Mouse (Mus musculus) forebrain, embryonic 15.5 days (tissue): ENCODE measurements around the gene Pmepa1. TPM values are rescaled to one million over a fixed set of nuclear protein-coding genes. Genes with fewer than 3 reads are reported as not detected.

Source experiments
- ATAC-seq: fragments of 200-750 bp; cut with Nextera tagmentation; replicated peaks from 2 replicates; pipeline ENCODE4 v1.8.0; 2017; ENCODE audit warnings: mild to moderate bottlenecking, moderate TSS enrichment, moderate library complexity
- H3K27ac ChIP-seq: fragments of 300-500 bp; sonication (generic); replicated peaks from 2 replicates; pipeline ENCODE4 v1.5.1; 2015; ENCODE audit warnings: mild to moderate bottlenecking, inconsistent platforms
- H3K27me3 ChIP-seq: fragments of 300-500 bp; sonication (generic); 2 replicates; pipeline ENCODE4 v1.6.1; 2015; ENCODE audit warnings: inconsistent platforms
- H3K36me3 ChIP-seq: fragments of 300-500 bp; sonication (generic); 2 replicates; pipeline ENCODE4 v1.6.1; 2015; ENCODE audit warnings: mild to moderate bottlenecking, inconsistent platforms
- H3K4me1 ChIP-seq: fragments of 300-500 bp; sonication (generic); 2 replicates; pipeline ENCODE4 v1.6.1; 2015; ENCODE audit warnings: inconsistent platforms
- H3K4me2 ChIP-seq: fragments of 300-500 bp; sonication (generic); replicated peaks from 2 replicates; pipeline ENCODE4 v1.6.1; 2015; ENCODE audit warnings: mild to moderate bottlenecking, inconsistent platforms
- H3K4me3 ChIP-seq: fragments of 300-500 bp; sonication (generic); 2 replicates; pipeline ENCODE4 v1.5.1; 2015; ENCODE audit warnings: mild to moderate bottlenecking, inconsistent platforms
- H3K9ac ChIP-seq: fragments of 300-500 bp; sonication (generic); replicated peaks from 2 replicates; pipeline ENCODE4 v1.6.1; 2015; ENCODE audit warnings: mild to moderate bottlenecking, inconsistent platforms
- H3K9me3 ChIP-seq: fragments of 300-500 bp; sonication (generic); 2 replicates; pipeline ENCODE4 v1.6.1; 2016; ENCODE audit warnings: inconsistent platforms
- WGBS: fragments of 180-500 bp; shearing (Covaris S2); methylation state at CpG from one replicate; pipeline ENCODE4 v1.1.7; 2015; ENCODE audit warnings: mixed read lengths; 5-methylcytosine and 5-hydroxymethylcytosine counted together
- polyA plus RNA-seq: library from polyadenylated mRNA; unstranded; fragments of >200 nt; fragmentation: Nextera tagmentation; extraction: Ambion mirVana; gene quantifications from 2 replicates; pipeline ENCODE4 v1.2.1, GENCODE M21; 2015

The Pmepa1 gene
- polyA plus RNA-seq = 6.8 and 7.5 TPM in 2 replicates

DNA sequence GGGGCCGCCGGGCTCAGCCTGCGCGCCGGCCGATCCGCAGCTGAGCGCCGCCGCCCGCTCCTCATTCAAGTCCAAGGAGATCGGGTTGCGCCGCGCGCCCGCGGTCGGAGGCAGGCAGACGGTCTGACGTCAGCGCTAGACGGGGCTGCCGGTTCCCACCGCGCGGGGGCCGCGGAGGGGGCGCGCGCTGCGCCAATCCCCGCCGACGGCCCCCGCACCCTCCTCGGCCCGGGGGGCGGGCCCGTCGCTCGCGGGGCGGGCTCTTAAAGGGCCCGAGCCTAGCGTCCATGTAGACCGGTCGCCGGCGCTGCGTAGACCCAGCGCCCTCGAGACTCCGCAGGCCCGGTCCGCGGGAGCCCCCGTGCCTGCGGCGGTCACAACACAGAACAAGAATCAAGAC lies at the start of gene Pmepa1:
TSS of gene Pmepa1 (minus strand) at position 125 of the 400 bp plus-strand sequence.
- ATAC-seq = peak; percentile 95
- Histone ChIP-seq H3K27ac (peak within 1 kb of the TSS; percentile 89), H3K9me3 (no peaks in the 10 kb centered on the region), H3K4me1 (peaks cover 48% of the 10 kb centered on the region), H3K4me3 (peak within 1 kb of the TSS; percentile 100), H3K36me3 (no peaks in the 10 kb centered on the region), H3K27me3 (no peaks in the 10 kb centered on the region), H3K9ac (peak within 1 kb of the TSS; percentile 99), H3K4me2 (peak within 1 kb of the TSS; percentile 74)
- under 1% methylated on average over 31 of the region's 61 CpGs for WGBS

DNA sequence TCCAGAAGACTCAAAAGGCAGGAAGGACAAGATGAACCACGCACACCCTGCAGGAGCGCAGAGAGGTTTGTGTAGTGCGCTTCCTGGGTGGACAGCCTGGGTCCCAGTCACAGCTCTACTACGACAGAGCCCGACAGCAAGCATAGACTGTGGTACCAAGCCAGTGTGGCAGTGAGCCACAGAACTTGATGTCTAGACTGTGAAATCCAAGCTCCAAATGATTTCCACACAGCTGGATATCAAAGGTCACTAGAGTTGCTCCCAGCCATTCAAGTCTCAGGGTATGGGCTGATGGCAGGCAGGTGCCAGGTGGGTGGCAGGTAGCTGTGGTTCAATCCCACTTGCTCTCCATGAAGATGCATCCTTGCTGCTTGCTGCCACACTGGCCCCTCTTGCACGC lies 45.4 kb upstream of the Pmepa1 start:
- no peak for ATAC-seq

DNA sequence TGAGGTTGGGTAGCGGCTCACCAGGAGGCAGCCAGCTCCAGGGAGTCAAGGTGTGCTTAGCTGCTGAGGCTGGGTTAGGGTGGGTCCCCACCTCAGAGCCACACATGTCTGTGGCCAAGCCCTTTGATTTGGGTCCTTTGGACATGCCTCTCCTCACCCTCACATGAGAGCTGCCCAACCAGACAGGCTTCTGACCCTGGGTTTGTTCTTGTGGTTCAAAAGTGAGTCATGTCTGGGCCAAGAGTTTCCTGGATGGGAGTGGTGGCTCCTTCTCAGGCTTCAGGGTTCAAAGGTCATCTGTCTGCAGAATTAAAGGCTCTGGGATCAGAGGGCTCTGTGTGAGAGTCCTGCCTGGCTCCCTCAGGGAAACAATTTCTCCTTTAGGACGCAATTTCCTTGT lies 44.9 kb upstream of the Pmepa1 start:
- H3K27ac ChIP-seq = no peak overlapping the region
- H3K4me2 ChIP-seq = no peak overlapping the region
- H3K4me1 ChIP-seq = no peaks in the 10 kb centered on the region
- H3K36me3 ChIP-seq = no peaks in the 10 kb centered on the region
- H3K9ac ChIP-seq = no peak overlapping the region
- ATAC-seq = no peak
- H3K27me3 ChIP-seq = no peaks in the 10 kb centered on the region
- H3K4me3 ChIP-seq = no peak overlapping the region
- H3K9me3 ChIP-seq = no peaks in the 10 kb centered on the region
- 90% methylated on average over 2 of the region's 2 CpGs for WGBS

More for the DNA sequence above, 45.4 kb upstream of the Pmepa1 start:
- no peak overlapping the region for H3K4me3 ChIP-seq
- H3K9ac ChIP-seq = no peak overlapping the region
- H3K4me2 ChIP-seq = no peak overlapping the region
- H3K4me1 ChIP-seq = no peaks in the 10 kb centered on the region
- no peaks in the 10 kb centered on the region for H3K9me3 ChIP-seq
- no peak overlapping the region for H3K27ac ChIP-seq
- no peaks in the 10 kb centered on the region for H3K36me3 ChIP-seq
- no peaks in the 10 kb centered on the region for H3K27me3 ChIP-seq
- WGBS = 88% methylated on average over 6 of the region's 6 CpGs

DNA sequence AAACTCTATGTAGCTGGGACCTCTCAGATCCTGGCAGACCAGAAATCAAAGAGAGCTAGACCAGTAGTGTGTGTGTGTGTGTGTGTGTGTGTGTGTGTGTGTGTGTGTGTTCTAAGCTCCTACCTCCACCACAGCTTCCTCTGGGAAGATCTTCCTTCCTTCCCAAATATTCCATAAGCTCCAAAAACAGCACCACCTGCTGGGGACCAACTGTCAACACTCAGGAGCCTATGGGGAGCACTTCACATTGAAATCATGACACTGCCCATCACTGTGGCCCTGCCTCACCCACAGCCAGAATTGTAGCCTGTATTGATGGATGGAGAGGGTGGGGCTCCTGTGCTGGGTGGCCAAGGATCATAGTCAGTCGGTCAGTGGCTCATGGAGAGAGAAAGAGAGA lies 38.0 kb upstream of the Pmepa1 start:
- H3K4me1 ChIP-seq = no peaks in the 10 kb centered on the region
- no peak for ATAC-seq
- 100% methylated on average over 1 of the region's 1 CpGs for WGBS
- H3K4me2 ChIP-seq = no peak overlapping the region
- no peaks in the 10 kb centered on the region for H3K27me3 ChIP-seq
- H3K4me3 ChIP-seq = no peak overlapping the region
- no peaks in the 10 kb centered on the region for H3K36me3 ChIP-seq
- H3K9ac ChIP-seq = no peak overlapping the region
- no peak overlapping the region for H3K27ac ChIP-seq
- no peaks in the 10 kb centered on the region for H3K9me3 ChIP-seq

DNA sequence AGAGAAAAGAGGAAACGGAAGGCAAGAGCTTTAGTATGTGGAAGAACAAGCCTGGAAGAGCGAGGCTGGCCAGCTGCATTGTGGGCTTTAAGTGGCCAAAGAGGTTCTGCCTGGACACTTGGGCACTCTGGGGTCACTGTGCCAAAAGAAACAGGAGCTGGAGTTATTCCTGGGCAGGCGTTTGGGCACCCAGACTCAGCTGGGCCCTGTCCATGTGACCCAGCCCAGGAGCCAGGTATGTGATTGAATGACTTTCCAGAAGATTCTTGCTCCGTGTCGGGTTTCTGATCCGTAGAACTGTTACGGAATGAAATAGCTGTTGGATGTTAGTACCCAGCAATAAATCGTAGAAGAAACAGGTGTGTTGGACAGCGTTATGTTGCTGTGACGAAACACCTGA lies 32.2 kb upstream of the Pmepa1 start:
- H3K27ac ChIP-seq = no peak overlapping the region
- no peaks in the 10 kb centered on the region for H3K36me3 ChIP-seq
- H3K9ac ChIP-seq = no peak overlapping the region

DNA sequence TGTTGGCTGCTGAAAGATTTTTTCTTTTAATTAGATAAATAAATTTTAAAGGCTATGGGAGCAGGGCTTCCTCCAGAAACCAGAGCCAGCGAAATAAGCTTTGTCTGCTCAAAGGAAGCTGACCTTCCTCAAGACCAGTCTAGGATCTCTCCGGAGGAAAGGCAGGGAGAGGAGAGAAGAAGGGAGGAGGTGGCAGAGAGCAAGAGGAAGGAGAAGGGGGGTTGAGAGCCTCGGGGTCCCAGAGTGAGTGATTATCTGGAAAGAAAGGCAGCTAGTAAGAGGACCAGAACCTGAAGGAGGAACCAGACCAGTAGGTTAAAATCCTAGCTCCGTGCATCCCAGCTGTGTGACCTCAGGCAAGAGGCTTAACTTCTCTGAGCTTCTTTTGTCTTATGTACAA lies 31.7 kb upstream of the Pmepa1 start:
- Histone ChIP-seq H3K27ac (peak overlapping the region; percentile 84; the same call in 1 of the 2 replicates), H3K27me3 (no peaks in the 10 kb centered on the region), H3K36me3 (no peaks in the 10 kb centered on the region), H3K4me1 (peaks cover 18% of the 10 kb centered on the region), H3K4me2 (peak overlapping the region; percentile 38), H3K4me3 (no peak overlapping the region), H3K9ac (no peak overlapping the region), H3K9me3 (no peaks in the 10 kb centered on the region)
- 11% methylated on average over 4 of the region's 4 CpGs for WGBS
- peak; percentile 9; the same call in 1 of the 2 replicates for ATAC-seq

More for the DNA sequence above, 32.2 kb upstream of the Pmepa1 start:
- ATAC-seq = no peak
- Histone ChIP-seq H3K4me2 (no peak overlapping the region), H3K4me3 (no peak overlapping the region), H3K27me3 (no peaks in the 10 kb centered on the region), H3K4me1 (peaks cover 18% of the 10 kb centered on the region), H3K9me3 (no peaks in the 10 kb centered on the region)
- 94% methylated on average over 10 of the region's 10 CpGs for WGBS

DNA sequence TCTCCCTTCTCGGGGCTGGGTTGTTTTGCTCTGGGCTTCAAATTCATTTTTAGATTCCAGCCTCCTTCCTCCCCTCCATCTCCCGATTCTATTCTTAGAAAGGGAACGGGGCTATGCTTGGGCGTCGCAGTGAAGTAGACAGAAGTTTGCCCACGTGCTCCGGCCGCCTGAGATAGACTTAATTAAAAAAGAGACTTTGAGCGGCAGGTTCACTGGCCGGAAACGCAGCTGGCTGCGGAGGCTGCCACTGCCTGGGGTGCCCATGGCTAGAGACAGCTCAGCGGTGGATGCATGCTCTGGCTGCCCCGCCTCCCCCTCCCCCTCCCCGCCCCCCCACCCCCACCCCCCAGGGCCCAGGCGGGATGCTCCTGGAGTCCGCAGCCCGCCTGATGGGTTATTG lies 31.2 kb upstream of the Pmepa1 start:
- Histone ChIP-seq H3K4me2 (peak overlapping the region; percentile 38), H3K4me3 (peak overlapping the region; percentile 16; the same call in 1 of the 2 replicates), H3K9ac (no peak overlapping the region), H3K36me3 (no peaks in the 10 kb centered on the region), H3K27me3 (no peaks in the 10 kb centered on the region), H3K4me1 (peaks cover 18% of the 10 kb centered on the region), H3K27ac (peak overlapping the region; percentile 84), H3K9me3 (no peaks in the 10 kb centered on the region)
- peak; percentile 81 for ATAC-seq
- 0% methylated on average over 16 of the region's 18 CpGs for whole genome bisulfite sequencing

DNA sequence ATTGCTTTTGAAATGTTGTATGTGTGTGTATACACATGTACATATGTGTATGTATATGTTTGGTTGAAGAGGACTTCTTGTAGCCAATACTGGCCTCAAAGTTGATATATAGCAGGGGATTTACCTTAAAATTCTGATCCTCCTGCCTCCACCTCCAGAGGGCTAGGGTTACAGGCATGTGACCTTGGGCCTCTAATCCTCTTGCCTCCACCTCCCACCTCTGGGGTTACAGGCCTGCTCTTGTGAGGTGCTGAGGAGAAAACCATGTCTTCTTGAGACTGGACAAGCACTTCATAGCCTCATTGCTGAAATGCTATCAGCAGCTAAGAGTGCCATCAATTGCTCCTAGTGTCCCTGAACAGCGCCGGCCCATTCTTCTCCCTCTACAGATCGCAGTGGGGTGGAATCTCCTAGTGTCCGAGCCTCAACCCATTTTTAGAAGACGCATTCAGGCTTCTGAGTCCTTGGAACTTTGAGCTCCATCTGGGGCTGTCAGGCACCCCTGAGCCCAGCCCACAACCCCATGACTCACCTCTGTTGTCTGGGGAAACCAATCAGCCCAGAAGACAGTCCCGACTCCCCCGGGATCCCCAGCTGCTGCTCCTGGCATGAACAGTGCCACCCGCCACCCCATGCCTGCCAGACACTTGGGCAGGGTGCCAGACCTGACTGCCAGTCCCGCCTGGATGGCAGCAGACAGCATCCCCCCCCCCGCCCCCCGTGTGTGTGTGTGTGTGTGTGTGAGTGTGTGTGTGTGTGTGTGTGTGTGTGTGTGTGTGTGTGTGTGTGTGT lies 30.6 kb upstream of the Pmepa1 start:
- Histone ChIP-seq H3K4me2 (peak overlapping the region; percentile 38), H3K27ac (peak overlapping the region; percentile 84), H3K4me1 (peaks cover 18% of the 10 kb centered on the region), H3K36me3 (no peaks in the 10 kb centered on the region), H3K9ac (no peak overlapping the region), H3K4me3 (peak overlapping the region; percentile 4; the same call in 1 of the 2 replicates), H3K9me3 (no peaks in the 10 kb centered on the region), H3K27me3 (no peaks in the 10 kb centered on the region)
- 16% methylated on average over 11 of the region's 11 CpGs for whole genome bisulfite sequencing
- peak; percentile 96 for ATAC-seq

DNA sequence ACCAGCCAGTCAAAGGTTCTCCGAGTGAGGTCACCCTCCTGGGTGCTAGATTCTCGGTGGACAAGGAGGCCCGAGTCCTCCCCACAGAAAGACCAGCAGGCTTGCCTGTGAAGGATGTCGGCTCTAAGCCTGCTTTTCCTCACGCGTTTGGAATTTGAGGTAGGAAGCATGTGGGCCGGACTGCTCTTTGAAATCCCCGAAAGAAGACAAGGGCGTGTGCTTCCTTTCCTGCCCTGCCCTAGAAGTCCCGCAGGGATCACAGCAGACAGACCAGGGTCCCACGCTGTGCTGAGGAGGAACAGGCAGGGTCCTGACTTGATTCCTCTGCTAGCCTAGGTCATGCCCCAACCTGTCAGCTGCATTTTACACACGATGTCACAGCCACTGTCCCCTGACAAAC lies 28.7 kb upstream of the Pmepa1 start:
- ATAC-seq = no peak
- WGBS = 57% methylated on average over 12 of the region's 12 CpGs
- H3K9me3 ChIP-seq = no peaks in the 10 kb centered on the region

DNA sequence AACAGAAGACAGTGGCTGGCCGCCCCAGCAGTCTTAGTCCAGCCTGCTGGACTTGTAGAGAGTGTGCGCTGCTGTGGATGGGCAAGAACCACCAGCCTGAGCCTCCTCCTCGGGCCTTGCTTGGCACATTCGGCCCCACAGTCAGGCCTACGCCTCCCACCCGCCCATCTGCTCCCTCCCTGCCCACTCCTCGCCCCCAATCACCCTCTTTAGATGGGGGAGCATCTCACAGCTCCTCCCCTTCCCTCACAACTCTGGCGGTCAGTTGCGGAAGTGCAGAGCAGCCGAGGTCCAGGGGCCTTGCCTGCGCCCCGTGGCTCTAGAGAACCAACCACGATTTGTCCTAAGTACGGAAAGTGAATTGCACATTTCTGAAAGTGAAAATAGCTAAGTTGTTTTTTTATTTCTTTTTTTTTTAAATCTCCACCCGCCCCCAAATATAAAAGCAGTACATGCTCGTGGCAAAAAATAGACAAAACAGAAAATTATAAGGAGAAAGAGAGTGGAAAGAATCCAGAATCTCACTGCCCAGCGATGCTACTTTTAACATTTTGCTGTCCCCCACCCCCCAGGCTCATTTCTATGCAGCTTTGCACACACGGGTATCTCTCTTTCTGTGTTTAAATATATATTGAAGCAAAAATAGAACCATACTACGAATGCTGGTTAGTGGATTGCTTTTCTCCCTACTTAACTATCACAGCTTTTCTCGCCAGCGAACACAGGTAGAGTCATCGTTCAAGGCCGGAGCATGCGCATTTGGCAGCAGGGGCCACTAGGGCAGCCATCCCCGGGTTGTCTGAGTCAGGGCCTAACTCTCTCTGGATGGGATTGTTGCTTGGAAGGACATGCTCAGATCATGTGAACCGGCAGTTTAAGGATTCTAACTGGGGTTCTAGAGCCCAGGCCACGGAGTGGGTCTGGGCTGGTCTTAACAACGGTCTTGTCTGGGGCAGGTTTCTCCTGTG lies 24.6 kb upstream of the Pmepa1 start:
- no peak overlapping the region for H3K4me2 ChIP-seq

More for the DNA sequence above, 28.7 kb upstream of the Pmepa1 start:
- no peaks in the 10 kb centered on the region for H3K27me3 ChIP-seq
- H3K4me2 ChIP-seq = no peak overlapping the region
- no peak overlapping the region for H3K9ac ChIP-seq
- peaks cover 18% of the 10 kb centered on the region for H3K4me1 ChIP-seq
- no peak overlapping the region for H3K4me3 ChIP-seq
- H3K27ac ChIP-seq = no peak overlapping the region
- H3K36me3 ChIP-seq = no peaks in the 10 kb centered on the region

DNA sequence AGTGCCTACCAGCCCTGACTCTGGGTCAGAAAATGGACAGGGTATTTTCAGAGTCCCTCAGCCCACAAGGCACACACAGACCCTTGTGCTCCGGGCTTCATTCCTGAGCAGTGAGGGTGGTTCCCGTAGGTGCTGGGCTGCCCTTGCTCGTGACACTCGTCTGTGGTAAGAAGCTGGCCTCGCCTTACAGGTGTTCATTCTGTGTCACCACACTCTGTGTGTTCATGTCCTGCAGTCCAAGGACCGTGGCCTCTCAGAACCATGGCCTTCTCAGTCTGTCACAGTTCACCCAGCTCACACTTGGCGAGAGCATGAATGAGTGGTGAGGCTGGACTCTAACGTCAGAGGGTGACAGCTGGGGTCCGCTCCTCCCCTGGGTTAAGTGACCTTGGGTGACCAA lies 20.1 kb upstream of the Pmepa1 start:
- ATAC-seq = no peak
- WGBS = 86% methylated on average over 9 of the region's 9 CpGs
- Histone ChIP-seq H3K4me3 (no peak overlapping the region), H3K36me3 (no peaks in the 10 kb centered on the region), H3K9me3 (no peaks in the 10 kb centered on the region), H3K4me1 (no peaks in the 10 kb centered on the region), H3K9ac (no peak overlapping the region), H3K4me2 (no peak overlapping the region), H3K27ac (no peak overlapping the region), H3K27me3 (no peaks in the 10 kb centered on the region)

More for the DNA sequence above, 24.6 kb upstream of the Pmepa1 start:
- no peak overlapping the region for H3K4me3 ChIP-seq
- no peak for ATAC-seq
- H3K27ac ChIP-seq = no peak overlapping the region
- 70% methylated on average over 28 of the region's 28 CpGs for WGBS
- no peaks in the 10 kb centered on the region for H3K36me3 ChIP-seq
- no peaks in the 10 kb centered on the region for H3K27me3 ChIP-seq
- no peaks in the 10 kb centered on the region for H3K4me1 ChIP-seq
- no peaks in the 10 kb centered on the region for H3K9me3 ChIP-seq
- H3K9ac ChIP-seq = no peak overlapping the region

DNA sequence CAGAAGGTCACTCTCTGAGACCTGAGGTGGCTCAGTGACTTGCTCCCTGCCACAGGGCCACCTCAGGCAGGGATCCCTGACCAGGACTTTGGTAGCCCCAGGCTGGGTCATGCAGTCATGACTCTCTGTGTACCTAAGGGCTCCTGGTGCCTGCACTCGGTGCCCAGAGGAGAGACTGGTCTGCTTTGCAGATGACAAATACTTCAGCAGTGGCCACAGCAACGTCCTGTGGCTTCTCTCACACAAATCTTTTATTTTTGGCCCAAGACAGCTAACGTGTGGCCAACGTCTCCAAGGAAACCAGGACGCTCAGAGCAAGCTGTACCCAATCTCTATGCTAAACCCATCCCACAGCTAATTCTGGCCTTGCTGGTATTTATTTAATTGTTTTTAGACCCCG lies 16.7 kb upstream of the Pmepa1 start:
- 56% methylated on average over 6 of the region's 6 CpGs for WGBS
- H3K4me1 ChIP-seq = no peaks in the 10 kb centered on the region

More for the DNA sequence above, 16.7 kb upstream of the Pmepa1 start:
- Histone ChIP-seq H3K4me2 (no peak overlapping the region), H3K27ac (no peak overlapping the region), H3K9me3 (no peaks in the 10 kb centered on the region), H3K27me3 (no peaks in the 10 kb centered on the region), H3K4me3 (no peak overlapping the region), H3K36me3 (no peaks in the 10 kb centered on the region), H3K9ac (no peak overlapping the region)
- no peak for ATAC-seq
